Mouse (Mus musculus): ENCODE results near the gene Cry1.

- no peak for TF ChIP-seq CTCF (IDR thresholded peaks at IDR 0.05; ENCODE audit: low read depth, low read length)
- no peak for TF ChIP-seq GATA1 (IDR thresholded peaks at IDR 0.05; ENCODE audit: borderline replicate concordance, low read length)
- TF ChIP-seq TAL1 (conservative IDR thresholded peaks at IDR 0.05; ENCODE audit: low read depth, low read length), result no peak
- no peak for TF ChIP-seq GATA2 (IDR thresholded peaks at IDR 0.05; ENCODE audit: borderline replicate concordance, low read depth, low read length)
- TF ChIP-seq POLR2AphosphoS5 (IDR thresholded peaks at IDR 0.05; ENCODE audit: insufficient replicate concordance, low read depth, low read length), result no peak
Observed at GRCm38 (mm10) chr10:85176640-85177039, 8.2 kb downstream of the Cry1 start.
